Mouse (Mus musculus) ovary, postnatal 10 days (tissue): Measurements from ENCODE around the gene Gm11541.
"Not testable (repeated sequence)": the region's sequence is repeated elsewhere in the genome, so short reads cannot be mapped to it uniquely, and the experiment has no call there.

Source experiments
- DNase-seq: peaks from one replicate; pipeline ENCODE4 v3.0.0; 2022; ENCODE audit warnings: low spot score

Gene Gm11541

GRCm38 (mm10) chr11:94697140-94697539 lies 7.2 kb downstream of the Gm11541 start:
- no peak for DNase-seq

- no peak for DNase-seq
These were observed 8.8 kb downstream of the Gm11541 start for GRCm38 (mm10) chr11:94695508-94695907.

GRCm38 (mm10) chr11:94692502-94692901 lies 11.8 kb downstream of the Gm11541 start:
- DNase-seq: not testable (repeated sequence)

- DNase-seq: no peak
These were observed 17.1 kb downstream of the Gm11541 start for GRCm38 (mm10) chr11:94687178-94687577.

GRCm38 (mm10) chr11:94682427-94682826 lies 21.9 kb downstream of the Gm11541 start:
- no peak for DNase-seq

GRCm38 (mm10) chr11:94681640-94682039 lies 22.7 kb downstream of the Gm11541 start:
- DNase-seq: no peak

- no peak for DNase-seq
These were observed 23.7 kb downstream of the Gm11541 start for GRCm38 (mm10) chr11:94680639-94681038.

GRCm38 (mm10) chr11:94677607-94678145 lies 26.6 kb downstream of the Gm11541 start:
- no peak for DNase-seq

- peak; percentile 69 for DNase-seq
These were observed 27.3 kb downstream of the Gm11541 start, which contains the start of gene Xylt2 for GRCm38 (mm10) chr11:94676754-94677606. TSS of gene Xylt2 (minus strand) at chr11:94677515.

- DNase-seq: no peak
These were observed 28.0 kb downstream of the Gm11541 start for GRCm38 (mm10) chr11:94676308-94676707.

- DNase-seq: no peak
These were observed 28.9 kb downstream of the Gm11541 start for GRCm38 (mm10) chr11:94675446-94675845.

GRCm38 (mm10) chr11:94674984-94675383 lies 29.3 kb downstream of the Gm11541 start:
- no peak for DNase-seq

GRCm38 (mm10) chr11:94665281-94665680 lies 39.0 kb downstream of the Gm11541 start:
- no peak for DNase-seq

GRCm38 (mm10) chr11:94661344-94661743 lies 43.0 kb downstream of the Gm11541 start:
- DNase-seq: no peak

GRCm38 (mm10) chr11:94653663-94654436 lies 50.4 kb downstream of the Gm11541 start, which contains the start of the genes Mrpl27 and Eme1:
TSS of gene Mrpl27 (plus strand) at chr11:94653767.
TSS of gene Eme1 (minus strand) at chr11:94653964.
- DNase-seq: peak; percentile 69

- DNase-seq: no peak
These were observed 51.3 kb downstream of the Gm11541 start for GRCm38 (mm10) chr11:94652973-94653372.

- DNase-seq: not testable (repeated sequence)
These were observed 53.1 kb downstream of the Gm11541 start for GRCm38 (mm10) chr11:94651241-94651640.

GRCm38 (mm10) chr11:94646457-94646856 lies 57.8 kb downstream of the Gm11541 start:
- no peak for DNase-seq
